ENCODE assay signal across 22 mouse cellular contexts in genomic region chr8:120792710-120793109, GRCm38 (mm10). TPM values are rescaled to one million over a fixed set of nuclear protein-coding genes. Genes with fewer than 3 reads are reported as not detected.
DNase-seq lines count a peak whose midpoint lies in the region; ATAC-seq and TF ChIP-seq lines count a peak whose summit lies in the region.
"Had no signal": no experiment of that assay in that cellular context is flagged by ENCODE, and none has a peak within 500 bp of the region (broad histone marks: within the 10 kb centered on the region; RNA-seq: fewer than 3 reads in every experiment).

No protein-coding gene starts in this region.

- TF ChIP-seq CTCF in left cerebral cortex, adult 2 months (IDR thresholded peaks at IDR 0.05) = no peak

- H3K4me3 ChIP-seq in left cerebral cortex, adult 2 months = no peak overlapping the region
- H3K4me3 ChIP-seq in liver, embryonic 15.5 days (replicated peaks) = no peak overlapping the region
- no peak overlapping the region for H3K4me3 ChIP-seq in midbrain, embryonic 14.5 days (replicated peaks; ENCODE audit: low read depth, low read length)
- H3K4me3 ChIP-seq: forebrain, embryonic 12.5 days; heart, embryonic 12.5 days; midbrain, embryonic 15.5 days; stomach, embryonic 15.5 days had no signal

- H3K27me3 ChIP-seq in liver, embryonic 15.5 days = no peaks in the 10 kb centered on the region
- H3K27me3 ChIP-seq in midbrain, embryonic 14.5 days (ENCODE audit: control insufficient read depth, insufficient read depth, low read length) = no peaks in the 10 kb centered on the region
- H3K27me3 ChIP-seq: midbrain, embryonic 15.5 days; stomach, embryonic 15.5 days had no signal

- no peaks in the 10 kb centered on the region for H3K36me3 ChIP-seq in liver, embryonic 15.5 days (replicated peaks)
- H3K36me3 ChIP-seq in midbrain, embryonic 14.5 days (ENCODE audit: control insufficient read depth, insufficient read depth, low read length) = no peaks in the 10 kb centered on the region
- H3K36me3 ChIP-seq: forebrain, embryonic 12.5 days; heart, embryonic 12.5 days; midbrain, embryonic 15.5 days; stomach, embryonic 15.5 days had no signal

- no peak; the same call in 1 of the 2 replicates for ATAC-seq in liver, embryonic 15.5 days (ENCODE audit: insufficient read depth)
- ATAC-seq in midbrain, embryonic 14.5 days (ENCODE audit: low FRiP score, low TSS enrichment) = no peak
- no peak for ATAC-seq in CD4-positive, CD25-positive, alpha-beta regulatory T cell, adult 4 months
- ATAC-seq: hindbrain, postnatal 0 days; midbrain, embryonic 15.5 days had no signal

- H3K4me1 ChIP-seq in liver, embryonic 15.5 days (replicated peaks) = no peaks in the 10 kb centered on the region
- H3K4me1 ChIP-seq in midbrain, embryonic 14.5 days (ENCODE audit: control insufficient read depth, insufficient read depth, low read length) = no peaks in the 10 kb centered on the region
- H3K4me1 ChIP-seq: forebrain, embryonic 12.5 days; midbrain, embryonic 15.5 days had no signal

- intact Hi-C loops in left cerebral cortex, postnatal 25 days (cut with DNase I) = no loop called here
- intact Hi-C loops in left cerebral cortex, adult 2 months (cut with DNase I) = no loop called here

- no peak overlapping the region for H3K4me2 ChIP-seq in liver, embryonic 15.5 days
- H3K4me2 ChIP-seq in midbrain, embryonic 14.5 days (ENCODE audit: low read length) = no peak overlapping the region
- H3K4me2 ChIP-seq: forebrain, embryonic 12.5 days; heart, embryonic 12.5 days; lung, embryonic 14.5 days; midbrain, embryonic 15.5 days; stomach, embryonic 15.5 days had no signal

- no peaks in the 10 kb centered on the region for H3K9me3 ChIP-seq in liver, embryonic 15.5 days (replicated peaks)
- H3K9me3 ChIP-seq in midbrain, embryonic 14.5 days (ENCODE audit: control insufficient read depth, low read length) = no peaks in the 10 kb centered on the region
- H3K9me3 ChIP-seq: forebrain, embryonic 12.5 days; heart, embryonic 12.5 days; midbrain, embryonic 15.5 days; stomach, embryonic 15.5 days had no signal

- DNase-seq in left cerebral cortex, postnatal 25 days (ENCODE audit: low spot score in 2 of 2) = peak; percentile 6 to 9
- no peak for DNase-seq in left cerebral cortex, adult 2 months (ENCODE audit: extremely low spot score in 1 of 2, low spot score in 2 of 2)
- peak; percentile 47 to 49 for DNase-seq in spleen, postnatal 36 days (ENCODE audit: low spot score in 2 of 2)
- no peak for DNase-seq in spleen, adult 12 weeks (ENCODE audit: low spot score)
- no peak for DNase-seq in midbrain, embryonic 14.5 days
- no peak for DNase-seq in c-Kit-positive CD71-positive TER-119-positive erythroid progenitor cells, embryonic 14.5 days (ENCODE audit: low spot score)
- DNase-seq: cerebellum, adult 11 months; cerebellum, postnatal 14 days; gastrocnemius, postnatal 36 days; heart, postnatal 36 days; kidney, adult 18-20 months; kidney, postnatal 10 days; lung, embryonic 14.5 days; lung, postnatal 4 days had no signal

- no peak overlapping the region for H3K27ac ChIP-seq in left cerebral cortex, adult 2 months
- H3K27ac ChIP-seq in liver, embryonic 15.5 days (replicated peaks) = 0 out of 2 replicates have a peak overlapping the region, but pooled peaks have one; percentile 1
- no peak overlapping the region for H3K27ac ChIP-seq in midbrain, embryonic 14.5 days (replicated peaks; ENCODE audit: low read depth, low read length)
- H3K27ac ChIP-seq: forebrain, embryonic 12.5 days; hindbrain, postnatal 0 days; midbrain, embryonic 15.5 days; stomach, embryonic 15.5 days had no signal

- WGBS in liver, embryonic 15.5 days (ENCODE audit: insufficient replicate concordance) = 21% methylated on average over 15 of the region's 15 CpGs
- WGBS in midbrain, embryonic 14.5 days = 83% methylated on average over 15 of the region's 15 CpGs

- H3K9ac ChIP-seq in liver, embryonic 15.5 days = no peak overlapping the region
- H3K9ac ChIP-seq in midbrain, embryonic 14.5 days (replicated peaks; ENCODE audit: low read length) = no peak overlapping the region
- H3K9ac ChIP-seq: forebrain, embryonic 12.5 days; heart, embryonic 12.5 days; lung, embryonic 14.5 days; midbrain, embryonic 15.5 days; stomach, embryonic 15.5 days had no signal

RNA-seq across cellular contexts. Expression of gene Irf8, which starts 56.6 kb away (rescaled TPM):
- 1 to 10 TPM; 4.9 to 5.8 TPM for total RNA-seq in left cerebral cortex, postnatal 25 days (2021)
- total RNA-seq in left cerebral cortex, adult 2 months (2021) = 1 to 10 TPM; 3.7 to 5.5 TPM
- 17.4 and 18.8 TPM in 2 replicates for polyA plus RNA-seq in liver, embryonic 15.5 days (2015; fragmentation: Nextera tagmentation; extraction: Ambion mirVana)
- 2.0 and 4.0 TPM in 2 replicates for polyA plus RNA-seq in midbrain, embryonic 14.5 days (2014; fragmentation: Nextera tagmentation; extraction: Ambion mirVana)
- polyA plus RNA-seq in CD4-positive, CD25-positive, alpha-beta regulatory T cell, adult 4 months (2017; shearing (Covaris generic)) = 10 to 100 TPM; 12.3 to 22.7 TPM
- polyA plus RNA-seq: C2C12 had no signal

Comparison
In these comparisons a context has a peak if more than half of its experiments do, and no peak if none do; other contexts are left out.
1. DNase-seq: peak in left cerebral cortex, postnatal 25 days (2 of 2) and spleen, postnatal 36 days (2 of 2); none in left cerebral cortex, adult 2 months (0 of 2), spleen, adult 12 weeks (single experiment), midbrain, embryonic 14.5 days (single experiment) and c-Kit-positive CD71-positive TER-119-positive erythroid progenitor cells, embryonic 14.5 days (single experiment).